Comparison of ENCODE assay signal across 13 mouse cellular contexts in genomic region chr1:177643662-177644061, GRCm38 (mm10).
A peak's percentile ranks its signal among the peaks of the same experiment; 100 is the strongest.
DNase-seq lines count a peak whose midpoint lies in the region.
"Had no signal": no experiment of that assay in that cellular context is flagged by ENCODE, and none has a peak within 500 bp of the region (broad histone marks: within the 10 kb centered on the region; RNA-seq: fewer than 3 reads in every experiment).

No protein-coding gene starts in this region.

- H3K4me1 ChIP-seq in heart, embryonic 10.5 days: peaks cover 8% of the 10 kb centered on the region

- no peaks in the 10 kb centered on the region for H3K27me3 ChIP-seq in heart, embryonic 10.5 days (ENCODE audit: insufficient read depth, poor library complexity, severe bottlenecking)
- H3K27me3 ChIP-seq: limb, embryonic 12.5 days had no signal

- H3K9me3 ChIP-seq in heart, embryonic 10.5 days: no peaks in the 10 kb centered on the region
- H3K9me3 ChIP-seq: limb, embryonic 12.5 days; neural tube, embryonic 15.5 days had no signal

- H3K36me3 ChIP-seq in heart, embryonic 10.5 days: no peaks in the 10 kb centered on the region
- H3K36me3 ChIP-seq: limb, embryonic 12.5 days; neural tube, embryonic 15.5 days had no signal

- H3K4me3 ChIP-seq in heart, embryonic 10.5 days: no peak overlapping the region
- H3K4me3 ChIP-seq: heart, adult 2 months; limb, embryonic 12.5 days; neural tube, embryonic 15.5 days had no signal

- no peak for DNase-seq in heart, embryonic 10.5 days (ENCODE audit: low spot score)
- no peak for DNase-seq in heart, adult 9 months (ENCODE audit: low spot score in 2 of 2)
- peak; percentile 39 for DNase-seq in 3T3-L1 (ENCODE audit: low read depth, low spot score)
- DNase-seq in cerebellum, adult 11 months: peak; percentile 71
- peak; percentile 71 to 76 for DNase-seq in cerebellum, postnatal 36 days
- no peak for DNase-seq in layer of hippocampus, postnatal 14 days (ENCODE audit: low spot score in 2 of 2)
- no peak for DNase-seq in embryo, embryonic 9.5 days (ENCODE audit: extremely low spot score)
- DNase-seq in adrenal gland, adult (ENCODE audit: inconsistent age in 2 of 2, low spot score in 1 of 2): no peak
- DNase-seq: heart, adult 2 months; liver, postnatal 0 days; retina, postnatal 1 day had no signal

- 0 out of 2 replicates have a peak overlapping the region, but pooled peaks have one; percentile 36 for H3K27ac ChIP-seq in heart, embryonic 10.5 days
- H3K27ac ChIP-seq: heart, adult 2 months; limb, embryonic 12.5 days; neural tube, embryonic 15.5 days had no signal

- 87% methylated on average over 3 of the region's 3 CpGs for WGBS in heart, embryonic 10.5 days

Comparison
In these comparisons a context has a peak if more than half of its experiments do, and no peak if none do; other contexts are left out.
1. DNase-seq: peak in 3T3-L1 (single experiment), cerebellum, adult 11 months (single experiment) and cerebellum, postnatal 36 days (2 of 2); none in heart, embryonic 10.5 days (single experiment), heart, adult 9 months (0 of 2), layer of hippocampus, postnatal 14 days (0 of 2), embryo, embryonic 9.5 days (single experiment) and adrenal gland, adult (0 of 2).